Mouse (Mus musculus) MEL (cell line): ENCODE data around the gene Ppp1r15a. TPM values are rescaled to one million over a fixed set of nuclear protein-coding genes. Genes with fewer than 3 reads are reported as not detected.

Experiments used
- DNase-seq: peaks from one replicate; pipeline ENCODE4 v3.0.0; 2011; ENCODE audit warnings: low read depth, low spot score
- H3K27ac ChIP-seq: 2 replicates; pipeline ENCODE4 v1.5.1; 2012; ENCODE audit warnings: low read depth, mild to moderate bottlenecking, control low read depth, low read length, moderate library complexity; ENCODE audit not compliant: control insufficient read depth
- H3K27me3 ChIP-seq, 2 experiments: fragments of 150-350 bp in 1 of 2; sonication (generic) in 1 of 2; 2 replicates each; pipeline ENCODE4 v1.6.1; 2012; ENCODE audit warnings: low read length in 2 of 2, mild to moderate bottlenecking in 2 of 2, improper control_type of control experiment in 1 of 2, moderate library complexity in 1 of 2; ENCODE audit not compliant: insufficient read depth in 2 of 2, control insufficient read depth in 1 of 2
- H3K36me3 ChIP-seq, 2 experiments: 2 replicates each; pipeline ENCODE4 v1.6.1; 2012 to 2014; ENCODE audit warnings: low read length in 2 of 2, improper control_type of control experiment in 1 of 2, inconsistent platforms in 1 of 2, mild to moderate bottlenecking in 1 of 2; ENCODE audit not compliant: insufficient read depth in 2 of 2, control insufficient read depth in 1 of 2
- H3K4me1 ChIP-seq, 2 experiments: fragments of 150-350 bp in 1 of 2; sonication (generic) in 1 of 2; 2 replicates each; pipeline ENCODE4 v1.6.1; 2012; ENCODE audit warnings: low read length in 2 of 2, improper control_type of control experiment in 1 of 2, mild to moderate bottlenecking in 1 of 2; ENCODE audit not compliant: insufficient read depth in 2 of 2, control insufficient read depth in 1 of 2
- H3K4me3 ChIP-seq, 2 experiments: fragments of 150-350 bp in 1 of 2; sonication (generic) in 1 of 2; 2 replicates each; pipeline ENCODE4 v1.5.1; 2012; ENCODE audit warnings: low read depth in 2 of 2, low read length in 2 of 2, mild to moderate bottlenecking in 2 of 2, moderate library complexity in 2 of 2, control low read depth in 1 of 2, improper control_type of control experiment in 1 of 2; ENCODE audit not compliant: control insufficient read depth in 1 of 2, insufficient read depth in 1 of 2
- H3K79me2 ChIP-seq: 2 replicates; pipeline ENCODE4 v1.6.1; 2012; ENCODE audit warnings: mild to moderate bottlenecking, low read length, moderate library complexity; ENCODE audit not compliant: control insufficient read depth, poor library complexity, insufficient read depth
- H3K9ac ChIP-seq: 2 replicates; pipeline ENCODE4 v1.6.1; 2012; ENCODE audit warnings: low read depth, mild to moderate bottlenecking, control low read depth, low read length, moderate library complexity; ENCODE audit not compliant: control insufficient read depth, poor library complexity, severe bottlenecking
- H3K9me3 ChIP-seq: fragments of 150-350 bp; sonication (generic); replicated peaks from 2 replicates; pipeline ENCODE4 v1.6.1; 2012; ENCODE audit warnings: mild to moderate bottlenecking, low read length, improper control_type of control experiment, moderate library complexity; ENCODE audit not compliant: insufficient read depth
- BHLHE40 ChIP-seq: IDR thresholded peaks from 2 replicates; pipeline ENCODE4 v1.6.1; 2012; ENCODE audit warnings: low read depth, mild to moderate bottlenecking, inconsistent platforms, low read length, improper control_type of control experiment, borderline replicate concordance
- CHD2 ChIP-seq: IDR thresholded peaks from 2 replicates; pipeline ENCODE4 v1.6.1; 2011; ENCODE audit warnings: low read length, improper control_type of control experiment
- ELF1 ChIP-seq: IDR thresholded peaks from 2 replicates; pipeline ENCODE4 v1.6.1; 2014; ENCODE audit warnings: low read depth, mild to moderate bottlenecking, inconsistent platforms, low read length, improper control_type of control experiment, moderate library complexity
- ETS1 ChIP-seq: IDR thresholded peaks from 2 replicates; pipeline ENCODE4 v1.6.1; 2012; ENCODE audit warnings: low read depth, mild to moderate bottlenecking, inconsistent platforms, low read length, improper control_type of control experiment, moderate library complexity
- GABPA ChIP-seq: IDR thresholded peaks from 2 replicates; pipeline ENCODE4 v1.6.1; 2012; ENCODE audit warnings: low read depth, mild to moderate bottlenecking, inconsistent platforms, low read length, improper control_type of control experiment, moderate library complexity
- HCFC1 ChIP-seq: IDR thresholded peaks from 2 replicates; pipeline ENCODE4 v1.6.1; 2012; ENCODE audit warnings: low read depth, mild to moderate bottlenecking, inconsistent platforms, low read length, improper control_type of control experiment, moderate library complexity
- JUND ChIP-seq: IDR thresholded peaks from 2 replicates; pipeline ENCODE4 v1.6.1; 2011; ENCODE audit warnings: low read depth, mild to moderate bottlenecking, improper control_type of control experiment, low read length
- MAX ChIP-seq: IDR thresholded peaks from 2 replicates; pipeline ENCODE4 v1.6.1; 2011; ENCODE audit warnings: low read length, improper control_type of control experiment
- MYC ChIP-seq: IDR thresholded peaks from 2 replicates; pipeline ENCODE4 v1.6.1; 2011; ENCODE audit warnings: low read depth, mild to moderate bottlenecking, low read length, improper control_type of control experiment, moderate library complexity
- POLR2A ChIP-seq, 2 experiments: IDR thresholded peaks; 2 replicates each; pipeline ENCODE4 v1.6.1; 2011 to 2012; ENCODE audit warnings: low read length in 2 of 2, mild to moderate bottlenecking in 2 of 2, control low read depth in 1 of 2, improper control_type of control experiment in 1 of 2, low read depth in 1 of 2, moderate library complexity in 1 of 2; ENCODE audit not compliant: control insufficient read depth in 1 of 2, insufficient read depth in 1 of 2, poor library complexity in 1 of 2
- SIN3A ChIP-seq: IDR thresholded peaks from 2 replicates; pipeline ENCODE4 v1.6.1; 2012; ENCODE audit warnings: low read length, improper control_type of control experiment, inconsistent platforms
- TCF12 ChIP-seq: IDR thresholded peaks from 2 replicates; pipeline ENCODE4 v1.6.1; 2014; ENCODE audit warnings: low read depth, mild to moderate bottlenecking, inconsistent platforms, low read length, improper control_type of control experiment, moderate library complexity
- USF2 ChIP-seq, 2 experiments: IDR thresholded peaks; 2 replicates each; pipeline ENCODE4 v1.6.1; 2011 to 2012; ENCODE audit warnings: improper control_type of control experiment in 2 of 2, low read length in 2 of 2, borderline replicate concordance in 1 of 2, inconsistent platforms in 1 of 2, low read depth in 1 of 2, mild to moderate bottlenecking in 1 of 2; ENCODE audit not compliant: insufficient read depth in 1 of 2
- polyA plus RNA-seq, 2 experiments: library from polyadenylated mRNA; stranded (reverse) in 1 of 2; unstranded in 1 of 2; fragments of >175 nt in 1 of 2; fragments of >200 nt in 1 of 2; gene quantifications; 2 replicates each; pipeline versions ENCODE4 v1.2.1 to v1.2.4; 2012; ENCODE audit warnings: low replicate concordance in 2 of 2, low read depth in 1 of 2; ENCODE audit not compliant: insufficient read length in 2 of 2, insufficient read depth in 1 of 2, missing spikeins in 1 of 2
- total RNA-seq: library from RNA; depleted of rRNA; stranded (reverse); fragments of 300-350 nt; gene quantifications from 2 replicates; pipeline ENCODE4 v1.2.3, GENCODE M21; 2012

The Ppp1r15a gene
- total and polyA plus RNA-seq, 3 experiments = 27.0 to 78.0 TPM; not detected in 1

GRCm38 (mm10) chr7:45535676-45536075 lies 9.6 kb upstream of the Ppp1r15a start:
- no peaks in the 10 kb centered on the region for H3K79me2 ChIP-seq
- TF ChIP-seq POLR2A (IDR thresholded peaks at IDR 0.05; ENCODE audit: control insufficient read depth in 1 of 2, insufficient read depth in 1 of 2, low read depth in 1 of 2, low read length in 2 of 2, poor library complexity in 1 of 2) (no peak), JUND (no peak), ETS1 (no peak), USF2 (IDR thresholded peaks at IDR 0.05; ENCODE audit: borderline replicate concordance in 1 of 2, insufficient read depth in 1 of 2, low read depth in 1 of 2, low read length in 2 of 2) (no peak)
- no peaks in the 10 kb centered on the region for H3K36me3 ChIP-seq
- no peaks in the 10 kb centered on the region for H3K9me3 ChIP-seq
- no peaks in the 10 kb centered on the region for H3K4me1 ChIP-seq
- no peak overlapping the region for H3K27ac ChIP-seq
- no peak overlapping the region for H3K4me3 ChIP-seq
- H3K9ac ChIP-seq = no peak overlapping the region
- DNase-seq = no peak
- peaks cover 5% of the 10 kb centered on the region in 2 experiments; a peak in 2 of 4 replicates for H3K27me3 ChIP-seq

GRCm38 (mm10) chr7:45530643-45531042 lies 4.6 kb upstream of the Ppp1r15a start:
- no peaks in the 10 kb centered on the region for H3K9me3 ChIP-seq
- H3K4me3 ChIP-seq = no peak overlapping the region
- H3K79me2 ChIP-seq = peaks cover 4% of the 10 kb centered on the region
- TF ChIP-seq HCFC1 (no peak), GABPA (no peak), ETS1 (no peak), ELF1 (no peak), TCF12 (no peak), BHLHE40 (no peak), CHD2 (no peak)
- DNase-seq = no peak
- peaks cover 0 to 5% of the 10 kb centered on the region in 2 experiments; a peak in 2 of 4 replicates for H3K27me3 ChIP-seq
- H3K27ac ChIP-seq = no peak overlapping the region
- H3K36me3 ChIP-seq = peaks cover 0 to 10% of the 10 kb centered on the region in 2 experiments; a peak in 2 of 4 replicates
- H3K9ac ChIP-seq = no peak overlapping the region
- peaks cover 0 to 14% of the 10 kb centered on the region in 2 experiments; a peak in 3 of 4 replicates for H3K4me1 ChIP-seq

GRCm38 (mm10) chr7:45529461-45529860 lies 3.4 kb upstream of the Ppp1r15a start:
- H3K9me3 ChIP-seq = no peaks in the 10 kb centered on the region
- peak; percentile 72 for DNase-seq
- peak overlapping the region; percentile 68 for H3K9ac ChIP-seq
- H3K27me3 ChIP-seq = peaks cover 0 to 5% of the 10 kb centered on the region in 2 experiments; a peak in 2 of 4 replicates
- peaks cover 0 to 12% of the 10 kb centered on the region in 2 experiments; a peak in 2 of 4 replicates for H3K36me3 ChIP-seq
- TF ChIP-seq SIN3A (0 out of 2 replicates have a peak, but pooled peaks have one; percentile 20), ELF1 (peak; percentile 59), MYC (no peak), MAX (no peak)
- TF ChIP-seq, all 39 proteins: peak for 2
- H3K79me2 ChIP-seq = peaks cover 13% of the 10 kb centered on the region
- 0 out of 2 replicates have a peak overlapping the region, but pooled peaks have one; percentile 15 for H3K27ac ChIP-seq
- peaks cover 0 to 15% of the 10 kb centered on the region in 2 experiments; a peak in 3 of 4 replicates for H3K4me1 ChIP-seq
- H3K4me3 ChIP-seq = peak overlapping the region; percentile 34 to 36
